Mouse (Mus musculus) large intestine, adult 2 months (tissue): ENCODE results near the gene Dpy30. TPM values are rescaled to one million over a fixed set of nuclear protein-coding genes. Genes with fewer than 3 reads are reported as not detected.

ENCODE experiments used
- DNase-seq: peaks from one replicate; pipeline ENCODE4 v3.0.0-alpha.2; 2012; ENCODE audit warnings: low read depth, low spot score
- WGBS: fragments of 180-500 bp; shearing (Covaris S2); methylation state at CpG from one replicate; pipeline ENCODE4 v1.1.7; 2018; 5-methylcytosine and 5-hydroxymethylcytosine counted together
- polyA plus RNA-seq: library from polyadenylated mRNA; depleted of rRNA; stranded (reverse); fragments of >200 nt; gene quantifications from 2 replicates; pipeline ENCODE4 v1.2.3, GENCODE M21; 2012; rRNA removed

The Dpy30 gene
- polyA plus RNA-seq, 1 experiment, result 36.3 TPM

DNA sequence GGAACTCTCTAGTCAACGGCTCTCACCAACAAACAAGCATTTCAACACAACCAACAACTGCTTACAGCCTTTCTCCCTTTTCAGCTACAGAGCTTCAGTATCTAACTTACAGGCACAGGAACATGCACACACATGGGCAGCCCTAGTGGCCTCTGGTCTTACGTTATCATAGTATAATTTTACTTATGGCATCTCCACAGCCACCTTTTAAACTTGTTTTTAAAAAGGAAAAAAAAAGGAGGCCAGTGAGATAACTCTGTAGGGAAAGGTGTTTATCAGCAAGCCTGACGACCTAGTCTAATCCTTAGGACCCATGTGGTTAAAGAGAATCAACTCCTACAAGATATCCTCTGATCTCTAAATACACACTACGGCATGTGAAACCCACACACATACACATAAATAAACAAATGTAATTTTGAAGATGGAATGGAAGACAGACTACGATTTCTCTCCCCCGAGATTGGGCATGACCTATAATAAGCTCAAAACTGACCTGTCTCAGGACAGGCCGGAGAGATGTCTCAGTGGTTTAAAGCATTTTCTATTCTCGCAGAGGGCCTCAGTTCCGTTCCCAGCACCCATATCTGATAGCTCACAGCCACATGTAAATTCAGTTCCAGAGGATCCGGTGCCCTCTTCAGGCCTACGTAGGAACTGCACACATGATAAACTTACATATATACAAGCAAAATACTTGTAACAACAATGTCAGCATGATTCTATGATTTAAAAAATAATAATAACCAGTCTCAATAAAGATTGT, 56.1 kb downstream of the Dpy30 start:
- no peak for DNase-seq
- 95% methylated on average over 11 of the region's 11 CpGs for WGBS

DNA sequence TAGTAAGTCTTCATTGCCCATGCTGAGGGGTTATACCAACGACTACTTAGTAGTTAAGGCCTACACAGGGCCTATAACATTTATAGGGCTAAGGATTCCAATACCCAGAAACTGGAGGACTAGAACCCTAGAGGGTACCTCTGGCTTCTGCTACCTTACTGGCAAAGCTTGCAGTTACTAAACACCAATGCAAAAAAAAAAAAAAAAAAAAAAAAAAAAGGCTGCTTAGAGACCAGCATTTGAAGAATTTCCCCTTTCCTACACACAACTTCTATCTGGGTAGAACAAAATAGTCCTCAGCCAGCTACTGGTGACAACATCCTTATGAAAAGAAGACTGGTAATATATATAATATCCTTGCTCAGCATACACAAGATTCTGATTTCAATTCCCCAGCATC, 58.1 kb downstream of the Dpy30 start:
- no peak for DNase-seq
- 33% methylated on average over 1 of the region's 1 CpGs for WGBS

DNA sequence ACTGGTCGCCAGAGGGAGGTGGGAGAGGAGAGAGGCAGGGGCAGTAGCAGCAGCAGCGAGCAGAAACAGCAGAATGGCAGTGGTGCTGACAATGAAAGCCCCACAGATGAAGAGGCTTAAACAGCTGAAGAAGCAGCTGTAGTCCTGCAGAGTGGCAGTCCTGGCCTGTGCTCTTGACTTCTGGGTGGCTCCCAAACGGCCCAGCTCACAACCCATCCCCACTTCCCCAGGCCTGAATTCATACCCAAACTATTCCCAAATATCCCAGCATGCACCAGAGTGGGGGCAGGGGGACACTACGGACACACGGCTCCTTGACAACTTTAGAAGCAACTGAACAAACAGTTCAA, 58.6 kb downstream of the Dpy30 start:
- DNase-seq, result no peak
- 34% methylated on average over 5 of the region's 5 CpGs for WGBS

- DNase-seq, result no peak
Measured at GRCm38 (mm10) chr17:74264333-74265155, 59.2 kb downstream of the Dpy30 start.

DNA sequence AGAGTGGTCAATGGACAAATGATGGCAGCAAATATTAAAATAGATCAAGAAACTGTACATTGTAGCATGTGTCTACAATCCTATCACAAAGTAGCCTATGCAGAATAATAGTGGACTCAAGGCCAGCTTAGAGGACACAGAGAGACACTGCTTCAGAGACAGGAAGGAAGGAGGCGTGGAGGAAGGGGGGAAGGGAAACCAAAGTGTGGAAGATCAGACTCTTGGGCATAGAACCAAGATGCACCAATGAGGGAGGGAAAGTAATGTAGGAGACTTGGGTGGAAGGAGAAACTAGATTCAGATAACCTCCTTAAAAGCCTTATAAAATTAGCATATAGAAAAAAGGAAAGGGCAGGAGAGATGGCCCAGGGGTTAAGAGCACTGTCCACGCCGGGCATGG, 61.3 kb downstream of the Dpy30 start:
- 91% methylated on average over 3 of the region's 3 CpGs for WGBS

More at GRCm38 (mm10) chr17:74264333-74265155, 59.2 kb downstream of the Dpy30 start:
- WGBS, result 45% methylated on average over 3 of the region's 3 CpGs

More for the DNA sequence above, 61.3 kb downstream of the Dpy30 start:
- no peak for DNase-seq

Other genes starting within 250 kb of the Dpy30 start
- gene Memo1, start 28.4 kb downstream of the Dpy30 start, polyA plus RNA-seq, result 23.6 and 29.7 TPM in 2 replicates
- gene Spast, start 15.0 kb upstream of the Dpy30 start, polyA plus RNA-seq, result 3.1 and 4.5 TPM in 2 replicates
- gene Slc30a6, start 71.7 kb upstream of the Dpy30 start, polyA plus RNA-seq, result 25.9 and 33.0 TPM in 2 replicates
- gene Nlrc4, start 135.2 kb upstream of the Dpy30 start, polyA plus RNA-seq, result 10.1 and 17.9 TPM in 2 replicates
- gene Yipf4, start 165.5 kb upstream of the Dpy30 start, polyA plus RNA-seq, result 17.4 and 32.6 TPM in 2 replicates
- gene Birc6, start 204.4 kb upstream of the Dpy30 start, polyA plus RNA-seq, result 57.2 and 82.7 TPM in 2 replicates